Mouse (Mus musculus): ENCODE data around the gene 4930402H24Rik.

DNA sequence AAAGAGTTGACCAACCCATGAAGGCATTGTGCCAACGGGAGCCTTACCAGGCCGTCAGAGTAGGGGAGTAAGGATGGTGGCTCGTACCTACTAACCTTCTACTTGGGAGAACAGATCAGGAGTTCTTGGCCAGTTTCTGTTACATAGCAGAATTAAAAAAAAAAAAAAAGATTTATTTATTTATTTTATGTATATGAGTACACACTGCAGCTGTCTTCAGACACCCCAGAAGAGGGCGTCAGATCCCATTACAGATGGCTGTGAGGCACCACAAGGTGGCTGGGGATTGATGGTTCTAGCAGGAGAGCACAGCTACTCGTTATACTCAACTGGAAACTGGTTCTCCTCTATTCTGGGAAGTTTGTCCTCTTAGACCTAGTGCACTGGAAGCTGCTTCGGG, 201.0 kb downstream of the 4930402H24Rik start:
- TF ChIP-seq CTCF (IDR thresholded peaks at IDR 0.05; ENCODE audit: extremely low read depth, insufficient read depth, insufficient read length, insufficient replicate concordance): no peak
- no peak for TF ChIP-seq POLR2A (IDR thresholded peaks at IDR 0.05; ENCODE audit: low read depth, low read length)

All from spleen, adult 2 months (tissue).